Mouse (Mus musculus) heart, embryonic 10.5 days (tissue): ENCODE measurements around the gene Prune2. TPM values are rescaled to one million over a fixed set of nuclear protein-coding genes. Genes with fewer than 3 reads are reported as not detected.

ENCODE experiments used
- DNase-seq: peaks from one replicate; pipeline ENCODE4 v3.0.0-alpha.2; 2017; ENCODE audit warnings: low spot score
- H3K27ac ChIP-seq: fragments of 300-500 bp; sonication (generic); 2 replicates; pipeline ENCODE4 v1.5.1; 2016; ENCODE audit warnings: mild to moderate bottlenecking
- H3K27me3 ChIP-seq: fragments of 300-500 bp; sonication (generic); 2 replicates; pipeline ENCODE4 v1.6.1; 2016; ENCODE audit warnings: mild to moderate bottlenecking; ENCODE audit not compliant: poor library complexity, insufficient read depth, severe bottlenecking
- H3K36me3 ChIP-seq: fragments of 300-500 bp; sonication (generic); 2 replicates; pipeline ENCODE4 v1.6.1; 2016; ENCODE audit warnings: mild to moderate bottlenecking, moderate library complexity
- H3K4me1 ChIP-seq: fragments of 300-500 bp; sonication (generic); 2 replicates; pipeline ENCODE4 v1.6.1; 2016; ENCODE audit warnings: mild to moderate bottlenecking
- H3K4me3 ChIP-seq: fragments of 300-500 bp; sonication (generic); 2 replicates; pipeline ENCODE4 v1.5.1; 2016; ENCODE audit warnings: mild to moderate bottlenecking, moderate library complexity
- H3K9me3 ChIP-seq: fragments of 300-500 bp; sonication (generic); 2 replicates; pipeline ENCODE4 v1.6.1; 2016; ENCODE audit warnings: mild to moderate bottlenecking, moderate library complexity
- WGBS: fragments of 180-500 bp; shearing (Covaris S2); methylation state at CpG from one replicate; pipeline ENCODE4 v1.1.7; 2016; 5-methylcytosine and 5-hydroxymethylcytosine counted together
- polyA plus RNA-seq: library from polyadenylated mRNA; unstranded; fragments of >200 nt; fragmentation: Nextera tagmentation; extraction: Ambion mirVana; gene quantifications from 2 replicates; pipeline ENCODE4 v1.2.1, GENCODE M21; 2016

Prune2 gene
- polyA plus RNA-seq, 1 experiment from 2014 or later = 3.6 TPM

DNA sequence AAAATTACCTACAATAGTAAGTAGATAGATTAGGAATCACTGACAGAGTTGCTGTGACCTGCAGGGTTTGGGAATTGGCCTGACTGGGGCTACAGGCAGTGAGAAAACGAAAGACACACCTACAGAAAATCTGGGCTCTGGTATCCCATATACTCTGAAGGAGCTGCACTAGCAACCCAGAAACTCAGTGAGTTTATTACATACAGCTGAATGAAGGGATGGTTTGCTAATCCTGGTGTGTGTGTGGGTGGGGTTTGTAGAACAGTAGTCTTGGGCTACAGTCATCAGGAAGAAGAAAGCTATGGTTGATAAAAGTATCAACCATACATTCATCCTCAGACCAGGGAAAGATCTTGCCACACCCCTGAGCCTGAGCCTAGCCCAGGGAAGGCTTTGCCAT, 285.3 kb downstream of the Prune2 start:
- H3K27me3 ChIP-seq = no peaks in the 10 kb centered on the region
- no peak for DNase-seq
- WGBS = 76% methylated on average over 1 of the region's 1 CpGs
- H3K27ac ChIP-seq = no peak overlapping the region
- no peaks in the 10 kb centered on the region for H3K36me3 ChIP-seq
- H3K4me3 ChIP-seq = no peak overlapping the region
- no peaks in the 10 kb centered on the region for H3K9me3 ChIP-seq
- H3K4me1 ChIP-seq = no peaks in the 10 kb centered on the region

DNA sequence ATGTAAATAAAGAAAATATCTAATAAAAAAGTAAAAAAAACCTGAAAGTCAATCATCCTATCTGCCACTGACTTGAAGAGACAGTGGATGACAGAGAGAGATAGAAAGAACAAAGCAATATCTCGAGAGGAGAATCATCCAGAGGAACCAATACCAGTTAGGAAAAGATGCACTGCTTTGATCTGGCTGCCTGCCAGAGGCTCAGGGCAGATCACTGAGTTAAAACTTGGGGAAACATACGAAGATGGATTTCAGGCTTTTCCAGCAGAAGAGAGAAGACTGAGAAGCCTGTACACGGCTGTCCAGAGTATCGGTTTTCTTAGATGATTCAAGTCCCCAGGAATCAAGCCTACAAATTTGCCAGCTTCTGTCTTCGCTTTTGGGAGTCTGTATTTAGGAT, 287.0 kb downstream of the Prune2 start:
- Histone ChIP-seq H3K4me1 (no peaks in the 10 kb centered on the region), H3K4me3 (no peak overlapping the region), H3K27ac (no peak overlapping the region), H3K27me3 (no peaks in the 10 kb centered on the region), H3K36me3 (no peaks in the 10 kb centered on the region), H3K9me3 (no peaks in the 10 kb centered on the region)
- WGBS = 71% methylated on average over 5 of the region's 5 CpGs
- no peak for DNase-seq

DNA sequence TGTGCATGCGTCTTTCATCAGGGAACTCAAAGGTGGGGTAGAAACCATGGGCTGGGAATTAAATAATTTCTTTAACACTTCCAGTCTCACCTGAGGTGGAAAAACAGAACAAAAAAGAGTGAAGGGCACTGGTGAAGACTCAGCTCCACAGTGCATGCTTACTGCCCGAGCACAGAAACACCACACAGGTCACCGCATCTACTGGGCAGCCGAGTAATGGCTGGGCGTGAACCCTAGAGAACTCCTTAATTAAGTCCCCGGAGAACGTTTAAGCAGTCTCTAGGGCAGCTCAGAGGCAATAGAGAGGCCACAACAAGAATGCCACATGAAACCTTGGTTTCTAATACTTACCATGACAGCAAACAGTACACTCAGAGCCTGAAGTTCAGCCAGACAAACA, 288.6 kb downstream of the Prune2 start:
- H3K9me3 ChIP-seq = no peaks in the 10 kb centered on the region
- H3K27ac ChIP-seq = no peak overlapping the region

DNA sequence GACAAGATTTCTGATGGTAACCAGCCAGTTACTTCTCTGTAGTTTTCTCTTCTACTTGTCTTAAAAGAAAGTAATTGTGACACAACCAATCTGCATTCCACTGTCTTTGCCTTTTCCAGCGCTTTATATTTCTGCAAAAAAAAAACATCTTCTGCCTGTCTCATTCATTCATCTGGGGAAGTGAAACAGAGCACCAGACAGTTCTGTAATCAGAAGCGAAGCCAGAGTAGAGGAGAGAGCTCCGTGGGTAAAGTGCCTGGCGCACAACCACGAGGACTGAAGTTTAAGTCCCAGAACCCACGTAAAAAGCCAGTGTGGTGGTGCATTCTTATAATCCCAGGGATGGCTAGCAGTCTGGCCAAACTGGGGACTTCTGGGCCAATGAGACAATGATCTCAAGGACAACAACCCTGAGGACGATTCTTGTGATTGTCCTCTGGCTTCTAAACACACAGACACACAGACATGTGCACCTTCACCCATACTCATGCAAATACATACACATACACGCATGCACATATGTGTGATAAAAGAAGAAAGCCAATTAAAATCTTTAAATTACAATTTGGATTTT, 291.5 kb downstream of the Prune2 start:
- H3K4me3 ChIP-seq = no peak overlapping the region
- H3K4me1 ChIP-seq = no peaks in the 10 kb centered on the region
- no peak overlapping the region for H3K27ac ChIP-seq
- no peak for DNase-seq
- H3K36me3 ChIP-seq = no peaks in the 10 kb centered on the region
- no peaks in the 10 kb centered on the region for H3K27me3 ChIP-seq
- WGBS = 83% methylated on average over 8 of the region's 8 CpGs
- H3K9me3 ChIP-seq = no peaks in the 10 kb centered on the region

More for the DNA sequence above, 288.6 kb downstream of the Prune2 start:
- H3K4me1 ChIP-seq = no peaks in the 10 kb centered on the region
- H3K4me3 ChIP-seq = no peak overlapping the region
- H3K27me3 ChIP-seq = no peaks in the 10 kb centered on the region
- no peak for DNase-seq
- 81% methylated on average over 7 of the region's 7 CpGs for WGBS
- H3K36me3 ChIP-seq = no peaks in the 10 kb centered on the region

DNA sequence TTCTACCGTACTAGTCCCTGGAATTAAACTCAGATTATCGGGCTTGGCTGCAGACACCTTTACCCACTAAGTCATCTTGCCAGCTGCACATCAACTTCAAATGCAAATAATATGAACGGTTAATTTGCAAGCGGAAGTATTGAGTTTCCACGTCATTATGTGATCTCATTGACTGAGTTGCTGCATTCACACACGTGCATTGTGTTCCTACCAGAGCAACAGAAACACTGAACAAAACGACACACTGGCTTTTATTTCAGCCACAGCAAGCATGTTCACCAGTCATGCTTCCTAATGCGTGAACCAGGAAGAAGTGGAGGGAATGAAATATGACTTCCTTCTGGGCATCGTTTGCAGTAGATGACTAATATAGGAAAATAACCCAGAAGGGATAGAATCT, 293.8 kb downstream of the Prune2 start:
- no peaks in the 10 kb centered on the region for H3K36me3 ChIP-seq
- WGBS = 86% methylated on average over 9 of the region's 9 CpGs

DNA sequence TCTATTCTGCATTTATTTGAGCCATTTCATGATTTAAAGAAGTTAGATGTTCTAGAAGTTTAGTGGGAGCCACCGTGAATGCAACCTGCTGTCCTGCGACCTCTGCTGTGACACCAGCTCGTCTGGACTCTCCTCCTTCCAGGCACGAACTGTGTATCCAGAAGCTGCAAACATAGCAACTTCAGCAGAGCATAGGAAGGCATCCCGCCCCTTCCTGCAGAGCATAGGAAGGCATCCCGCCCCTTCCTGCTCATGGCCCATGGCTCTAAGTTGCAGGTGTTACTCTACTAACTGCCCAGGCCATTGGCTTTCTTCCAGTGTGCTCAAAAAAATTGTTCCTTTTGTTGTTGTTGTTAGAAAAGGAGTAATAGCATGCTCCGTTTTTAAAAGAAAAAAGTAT, 294.9 kb downstream of the Prune2 start:
- Histone ChIP-seq H3K27me3 (no peaks in the 10 kb centered on the region), H3K27ac (no peak overlapping the region), H3K4me3 (no peak overlapping the region), H3K36me3 (no peaks in the 10 kb centered on the region), H3K4me1 (no peaks in the 10 kb centered on the region), H3K9me3 (no peaks in the 10 kb centered on the region)
- 72% methylated on average over 7 of the region's 7 CpGs for WGBS
- DNase-seq = no peak

More for the DNA sequence above, 293.8 kb downstream of the Prune2 start:
- Histone ChIP-seq H3K4me1 (no peaks in the 10 kb centered on the region), H3K9me3 (no peaks in the 10 kb centered on the region), H3K27me3 (no peaks in the 10 kb centered on the region), H3K4me3 (no peak overlapping the region), H3K27ac (no peak overlapping the region)
- no peak for DNase-seq

DNA sequence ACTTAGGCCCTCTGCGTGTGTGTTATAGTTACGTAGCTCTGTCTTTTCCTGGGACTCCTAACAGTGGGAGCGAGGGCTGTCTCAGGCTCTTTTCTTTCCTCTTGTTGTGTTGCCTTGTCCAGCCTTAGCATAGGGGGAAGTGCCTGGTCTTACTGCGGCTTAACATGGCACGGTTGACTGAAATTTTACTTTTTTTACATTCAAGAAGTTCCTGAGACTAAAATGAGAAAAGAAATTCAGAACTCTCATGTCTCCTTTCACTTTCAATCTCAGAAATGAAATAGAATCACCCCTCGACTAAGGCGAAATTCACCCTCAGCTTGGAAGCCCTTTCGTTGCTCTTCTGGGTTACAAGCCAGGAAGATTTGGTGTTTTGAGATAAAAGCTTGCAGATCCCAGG, 295.5 kb downstream of the Prune2 start:
- no peaks in the 10 kb centered on the region for H3K9me3 ChIP-seq
- H3K27ac ChIP-seq = no peak overlapping the region
- H3K36me3 ChIP-seq = no peaks in the 10 kb centered on the region
- H3K4me1 ChIP-seq = peaks cover 3% of the 10 kb centered on the region; the same call in 1 of the 2 replicates
- H3K4me3 ChIP-seq = no peak overlapping the region
- 86% methylated on average over 8 of the region's 8 CpGs for WGBS
- no peaks in the 10 kb centered on the region for H3K27me3 ChIP-seq
- DNase-seq = no peak

DNA sequence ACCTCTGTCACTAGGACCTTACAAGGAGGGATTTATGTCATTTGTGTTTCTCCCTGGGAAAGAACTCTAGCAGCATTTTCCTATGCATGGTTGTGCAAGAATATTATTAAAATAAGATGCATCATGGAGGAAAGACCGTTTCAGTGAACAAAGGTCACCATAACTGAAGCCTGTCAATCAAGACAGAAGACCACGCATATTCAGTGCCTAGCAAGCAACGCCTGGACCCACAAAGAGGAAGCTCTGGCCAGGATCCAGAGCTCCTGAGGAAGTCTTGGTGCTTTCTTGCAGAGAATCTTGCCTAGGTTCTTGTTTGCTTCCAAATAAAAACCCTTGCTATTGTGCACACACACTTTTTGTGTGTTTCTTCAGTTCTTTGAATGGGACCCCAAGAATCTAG, 296.9 kb downstream of the Prune2 start:
- H3K4me3 ChIP-seq = no peak overlapping the region
- H3K27ac ChIP-seq = no peak overlapping the region
- DNase-seq = no peak
- peaks cover 3% of the 10 kb centered on the region; the same call in 1 of the 2 replicates for H3K4me1 ChIP-seq
- WGBS = 68% methylated on average over 3 of the region's 3 CpGs
- H3K27me3 ChIP-seq = no peaks in the 10 kb centered on the region
- H3K9me3 ChIP-seq = no peaks in the 10 kb centered on the region
- no peaks in the 10 kb centered on the region for H3K36me3 ChIP-seq

DNA sequence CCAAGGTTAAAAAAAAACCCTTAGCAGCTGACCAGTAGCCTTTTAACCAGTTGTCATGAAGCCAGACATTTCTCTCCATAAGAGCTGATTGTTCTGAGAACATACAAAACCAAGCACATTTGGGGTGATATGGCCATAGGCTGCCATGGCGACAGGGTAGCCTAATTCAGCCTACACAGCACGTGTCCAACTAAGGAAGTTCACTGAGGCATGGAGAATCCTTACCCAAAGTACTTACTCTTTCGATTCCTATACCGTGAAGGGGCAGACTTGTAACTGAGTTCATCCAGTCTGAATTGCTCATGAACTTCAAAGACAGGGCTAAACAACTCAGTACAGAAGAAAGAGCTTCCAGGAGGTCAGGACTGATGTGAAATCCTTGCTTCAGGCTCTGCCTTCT, 299.6 kb downstream of the Prune2 start:
- Histone ChIP-seq H3K27me3 (no peaks in the 10 kb centered on the region), H3K36me3 (no peaks in the 10 kb centered on the region), H3K4me3 (no peak overlapping the region), H3K4me1 (peaks cover 3% of the 10 kb centered on the region; the same call in 1 of the 2 replicates), H3K9me3 (no peaks in the 10 kb centered on the region), H3K27ac (no peak overlapping the region)
- WGBS = 77% methylated on average over 4 of the region's 4 CpGs
- no peak for DNase-seq

DNA sequence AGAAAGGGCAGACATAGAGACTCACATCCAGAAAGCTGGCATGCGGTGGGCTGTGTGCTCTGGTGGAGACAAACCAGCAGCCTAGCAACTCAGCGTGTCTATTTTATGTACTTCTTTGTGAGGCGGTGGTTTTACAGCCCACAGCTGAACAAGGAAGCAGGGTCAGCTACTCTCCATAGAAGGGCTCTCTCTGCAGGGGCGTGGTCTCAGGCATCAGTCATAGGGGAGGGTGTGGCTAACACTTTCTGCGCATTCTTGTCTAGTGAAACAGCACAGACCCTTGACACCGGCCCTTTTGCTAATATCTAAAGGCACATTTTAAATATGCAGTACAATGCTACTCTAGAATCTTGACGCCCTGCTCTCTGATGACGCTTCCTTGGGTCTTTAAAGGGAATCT, 300.5 kb downstream of the Prune2 start:
- WGBS = 84% methylated on average over 8 of the region's 8 CpGs
- Histone ChIP-seq H3K4me1 (peaks cover 3% of the 10 kb centered on the region; the same call in 1 of the 2 replicates), H3K36me3 (no peaks in the 10 kb centered on the region), H3K27ac (no peak overlapping the region), H3K9me3 (no peaks in the 10 kb centered on the region), H3K4me3 (no peak overlapping the region), H3K27me3 (no peaks in the 10 kb centered on the region)
- no peak for DNase-seq

DNA sequence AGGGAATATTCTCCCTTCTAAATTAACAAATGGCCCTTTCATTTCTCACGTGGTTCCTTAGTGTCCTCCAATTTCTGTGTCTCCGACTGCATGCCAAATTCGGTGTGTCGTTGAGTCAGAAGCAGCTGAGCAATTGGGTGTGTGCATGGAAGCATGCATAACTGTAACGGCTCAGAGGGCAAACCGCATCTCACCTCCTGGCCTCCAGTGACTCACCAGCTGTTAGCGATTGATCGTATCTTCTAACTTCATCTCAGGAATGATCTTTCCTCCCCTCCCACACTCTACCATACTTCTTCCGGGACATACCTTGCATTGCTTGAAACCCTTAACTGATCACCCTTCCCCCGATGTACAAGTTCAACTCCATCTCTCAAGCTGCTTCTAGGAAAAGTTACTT, 300.9 kb downstream of the Prune2 start:
- no peaks in the 10 kb centered on the region for H3K27me3 ChIP-seq
- H3K4me3 ChIP-seq = no peak overlapping the region
- H3K9me3 ChIP-seq = no peaks in the 10 kb centered on the region
- H3K27ac ChIP-seq = no peak overlapping the region
- peaks cover 3% of the 10 kb centered on the region; the same call in 1 of the 2 replicates for H3K4me1 ChIP-seq
- WGBS = 77% methylated on average over 10 of the region's 10 CpGs
- no peak for DNase-seq
- H3K36me3 ChIP-seq = no peaks in the 10 kb centered on the region

DNA sequence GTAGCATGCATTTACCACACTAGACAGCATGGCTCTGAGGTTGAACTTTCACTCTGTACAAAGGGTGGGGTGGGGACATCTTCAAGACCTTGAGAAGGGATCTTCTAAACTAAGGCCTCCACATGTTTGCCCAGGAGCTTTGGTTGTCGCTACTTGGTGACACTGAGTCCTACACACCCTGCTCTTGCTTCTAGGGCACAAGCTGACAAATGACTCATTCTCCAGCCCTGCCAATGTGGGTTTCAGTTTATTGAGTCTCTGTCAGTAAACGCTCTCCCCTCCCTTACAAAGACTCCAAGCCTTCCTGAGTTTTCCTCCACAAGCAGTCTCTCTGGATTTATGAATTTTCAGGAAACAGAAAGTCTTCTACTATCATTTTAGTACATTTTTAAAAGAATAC, 307.3 kb downstream of the Prune2 start:
- WGBS = 91% methylated on average over 2 of the region's 2 CpGs

DNA sequence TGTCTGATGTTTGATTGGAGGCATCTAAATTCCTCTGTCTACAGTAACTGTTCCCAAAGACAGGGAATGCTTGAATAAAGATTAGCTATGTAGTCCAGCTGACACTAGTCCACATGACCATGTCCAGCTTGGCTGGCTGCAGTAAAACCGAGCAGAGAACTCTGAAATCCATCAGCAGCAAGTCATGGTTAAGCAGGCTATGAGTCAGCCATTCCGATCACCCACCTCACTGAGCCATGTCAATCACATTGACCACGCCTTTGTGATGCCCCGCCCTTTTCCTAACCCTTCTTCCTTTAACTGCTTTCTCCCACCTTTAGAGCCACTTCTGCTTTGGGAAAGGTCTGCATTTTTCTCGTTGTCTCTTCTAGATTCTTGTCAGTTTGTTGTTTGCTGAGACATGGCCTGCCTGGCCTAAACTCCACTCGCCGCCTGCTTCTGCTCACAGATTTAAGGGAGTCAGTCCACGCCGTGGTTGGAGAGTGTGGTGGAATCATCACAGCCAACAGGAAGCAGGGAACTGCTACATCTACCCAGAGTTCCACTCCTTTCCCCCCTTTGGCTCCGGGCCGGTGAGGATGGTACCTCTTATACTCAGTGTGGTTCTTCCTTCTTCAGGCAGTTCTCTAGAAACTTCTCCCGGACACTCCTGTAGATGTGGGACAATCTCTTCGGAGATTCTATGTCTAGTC, 307.9 kb downstream of the Prune2 start:
- DNase-seq = no peak
- H3K4me1 ChIP-seq = no peaks in the 10 kb centered on the region
- no peak overlapping the region for H3K4me3 ChIP-seq
- no peaks in the 10 kb centered on the region for H3K9me3 ChIP-seq
- no peaks in the 10 kb centered on the region for H3K27me3 ChIP-seq
- WGBS = 85% methylated on average over 13 of the region's 13 CpGs
- no peak overlapping the region for H3K27ac ChIP-seq
- H3K36me3 ChIP-seq = no peaks in the 10 kb centered on the region

More for the DNA sequence above, 307.3 kb downstream of the Prune2 start:
- no peak for DNase-seq
- H3K36me3 ChIP-seq = no peaks in the 10 kb centered on the region
- no peak overlapping the region for H3K4me3 ChIP-seq
- H3K27me3 ChIP-seq = no peaks in the 10 kb centered on the region
- no peaks in the 10 kb centered on the region for H3K9me3 ChIP-seq
- H3K27ac ChIP-seq = no peak overlapping the region
- H3K4me1 ChIP-seq = no peaks in the 10 kb centered on the region
